Mouse (Mus musculus): ENCODE results near the gene Gprc5a.

DNA sequence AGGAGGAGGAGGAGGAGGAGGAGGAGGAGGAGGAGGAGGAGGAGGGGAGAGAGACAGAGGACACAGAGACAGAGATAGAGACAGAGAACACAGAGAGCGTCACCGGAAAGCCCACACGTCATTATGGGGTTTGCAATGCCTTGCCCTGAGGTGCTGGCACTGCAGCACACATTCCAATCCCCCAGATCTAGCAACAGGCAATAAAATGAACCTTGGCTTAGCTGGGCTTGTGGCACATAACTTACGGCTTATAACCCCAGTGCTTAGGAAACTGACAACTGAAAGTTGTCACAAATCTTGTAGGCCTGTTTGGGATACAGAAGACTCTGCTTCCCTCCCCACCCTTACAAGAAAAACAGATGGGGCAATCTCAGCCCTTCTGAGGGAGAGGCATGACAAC lies 25.2 kb downstream of the Gprc5a start:
- TF ChIP-seq CTCF (IDR thresholded peaks at IDR 0.05; ENCODE audit: insufficient read depth, low read length) (no peak), POLR2A (IDR thresholded peaks at IDR 0.05; ENCODE audit: borderline replicate concordance, extremely low read depth, low read depth, low read length) (no peak)
